Mouse (Mus musculus) urinary bladder, adult 18-20 months (tissue): ENCODE data around the gene Lman1l.

Source experiments
- DNase-seq, 2 experiments: peaks; one replicate each; pipeline ENCODE4 v3.0.0; 2022; ENCODE audit warnings: low spot score in 2 of 2, mixed read lengths in 2 of 2

Gene Lman1l

DNA sequence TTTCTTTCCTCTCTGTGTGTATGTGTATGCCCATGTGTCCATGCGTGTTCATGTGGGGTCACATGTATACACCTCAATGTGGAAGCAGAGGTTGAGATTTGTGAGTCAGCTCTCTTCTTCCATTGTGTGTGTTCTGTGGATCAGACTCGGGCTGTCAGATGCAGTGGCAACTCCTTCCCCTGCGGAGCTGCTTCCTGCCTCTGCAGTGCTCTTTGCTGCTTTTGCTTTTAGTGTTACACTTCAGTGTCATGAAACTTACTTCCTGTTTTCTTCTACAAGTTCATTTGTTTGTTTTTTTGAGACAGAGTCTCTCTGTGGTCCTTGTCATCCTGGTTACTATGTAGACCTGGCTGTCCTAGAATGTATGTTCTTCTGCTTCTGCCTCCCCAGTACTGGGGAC is 35.6 kb downstream of the Lman1l start:
- no peak for DNase-seq

DNA sequence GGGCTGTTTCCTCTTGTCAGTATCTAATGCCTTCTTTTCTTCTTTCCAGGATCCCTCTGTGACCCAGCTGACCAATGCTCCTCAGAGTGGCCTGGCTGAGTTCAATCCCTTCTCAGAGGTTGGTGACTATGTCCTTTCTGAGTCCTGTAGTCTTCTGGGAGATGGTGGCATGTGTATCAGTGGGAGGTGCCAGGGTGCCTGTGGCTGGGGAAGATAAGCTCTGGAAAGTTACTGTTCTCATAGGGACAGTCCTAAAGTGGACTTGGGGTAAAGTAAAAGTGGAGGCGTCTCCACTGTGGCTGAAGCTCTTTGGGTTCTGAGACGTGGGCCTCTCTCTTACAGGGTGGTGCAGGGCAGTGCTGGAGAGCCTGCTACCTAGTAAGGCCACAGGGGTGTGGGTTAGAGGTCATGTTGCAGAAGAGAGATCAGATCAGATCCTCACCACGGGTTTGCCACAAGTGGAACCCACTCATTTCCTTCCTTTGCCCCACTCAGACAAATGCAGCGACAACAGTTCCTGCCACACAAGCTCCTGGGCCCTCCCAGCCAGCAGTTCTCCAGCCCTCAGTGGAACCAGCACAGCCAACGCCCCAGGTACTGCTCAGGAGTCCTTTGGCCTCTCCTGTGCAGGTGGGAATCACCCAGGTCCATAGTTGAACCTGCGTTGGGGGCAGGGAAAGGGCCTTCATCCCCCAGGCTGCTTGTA is 43.3 kb downstream of the Lman1l start:
- no peak for DNase-seq

DNA sequence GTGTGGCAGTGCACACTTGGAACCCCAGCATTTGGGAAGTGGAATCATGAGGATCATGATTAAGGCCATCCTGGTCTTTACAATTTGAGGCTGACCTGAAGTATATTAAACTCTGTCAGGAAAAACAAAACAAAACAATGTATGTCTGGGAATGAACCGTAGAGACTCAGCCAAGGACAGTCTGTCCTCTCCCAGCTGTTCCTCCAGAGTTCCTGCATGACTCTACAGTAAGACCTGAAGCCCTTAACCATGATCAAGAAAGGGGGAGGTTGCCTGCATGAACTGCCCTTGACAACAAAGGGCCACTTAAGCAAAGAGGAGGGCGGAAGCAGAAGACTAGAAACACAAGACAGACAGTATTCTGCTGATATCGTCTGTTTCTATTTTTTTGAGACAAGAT is 45.0 kb downstream of the Lman1l start:
- DNase-seq, result no peak

DNA sequence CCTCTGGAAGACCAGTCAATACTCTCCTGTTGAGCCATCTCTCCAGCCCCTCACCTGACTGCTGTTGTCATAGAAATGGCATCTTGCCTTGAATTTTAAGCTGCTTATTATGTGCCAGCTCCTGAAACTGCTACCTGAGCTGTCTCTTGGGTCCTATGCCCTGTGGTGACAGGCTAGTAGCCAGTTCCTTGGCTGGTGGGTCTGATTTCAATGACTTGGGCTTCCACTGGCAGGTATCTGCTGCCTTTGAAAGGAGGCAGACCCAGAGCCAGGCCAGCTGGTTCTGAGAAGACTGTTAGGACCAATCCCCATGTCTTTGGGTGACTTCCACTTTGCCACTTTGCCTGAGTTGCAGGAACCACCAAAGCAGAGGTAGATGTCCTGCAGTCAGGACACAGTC is 46.2 kb downstream of the Lman1l start:
- DNase-seq, result no peak

DNA sequence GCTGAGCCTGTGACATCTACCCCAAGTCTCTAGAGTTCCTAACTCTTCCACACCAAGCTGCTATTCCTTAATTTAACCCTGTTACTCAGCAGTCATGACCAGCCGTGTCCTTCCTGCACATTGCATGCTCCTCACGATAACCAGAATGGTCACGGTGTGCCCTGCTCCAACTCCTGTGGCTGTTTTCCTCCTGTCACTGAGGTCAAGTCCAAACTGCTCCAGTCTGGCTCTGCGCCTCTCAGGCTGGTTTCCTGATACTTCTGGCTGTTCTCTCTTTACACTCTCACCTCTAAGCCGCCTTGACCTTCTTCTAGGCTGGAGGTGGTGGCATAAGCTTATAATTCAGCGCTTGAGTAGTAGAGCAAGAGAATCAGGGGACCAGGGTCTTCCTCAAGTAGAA is 52.1 kb downstream of the Lman1l start:
- DNase-seq, result no peak

DNA sequence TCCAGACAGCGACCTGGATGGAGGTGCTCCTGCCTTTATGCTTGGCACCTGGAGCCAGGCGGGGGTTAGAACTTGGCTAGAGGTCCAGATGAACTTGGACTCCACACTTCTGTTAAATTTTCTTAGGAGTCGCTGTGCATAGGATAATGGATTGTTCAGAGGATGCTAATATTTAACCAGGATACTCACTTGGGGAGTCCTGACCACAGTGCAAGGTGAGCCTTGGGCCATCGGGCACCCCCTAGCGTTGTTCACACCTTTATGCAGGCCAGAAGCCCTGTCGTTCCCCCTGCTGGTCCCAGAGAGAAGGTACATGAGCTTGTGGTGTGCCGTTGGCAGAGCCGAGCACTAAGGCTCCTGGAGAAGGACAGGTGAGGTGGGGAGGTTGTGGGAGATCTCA is 53.7 kb downstream of the Lman1l start:
- no peak for DNase-seq

DNA sequence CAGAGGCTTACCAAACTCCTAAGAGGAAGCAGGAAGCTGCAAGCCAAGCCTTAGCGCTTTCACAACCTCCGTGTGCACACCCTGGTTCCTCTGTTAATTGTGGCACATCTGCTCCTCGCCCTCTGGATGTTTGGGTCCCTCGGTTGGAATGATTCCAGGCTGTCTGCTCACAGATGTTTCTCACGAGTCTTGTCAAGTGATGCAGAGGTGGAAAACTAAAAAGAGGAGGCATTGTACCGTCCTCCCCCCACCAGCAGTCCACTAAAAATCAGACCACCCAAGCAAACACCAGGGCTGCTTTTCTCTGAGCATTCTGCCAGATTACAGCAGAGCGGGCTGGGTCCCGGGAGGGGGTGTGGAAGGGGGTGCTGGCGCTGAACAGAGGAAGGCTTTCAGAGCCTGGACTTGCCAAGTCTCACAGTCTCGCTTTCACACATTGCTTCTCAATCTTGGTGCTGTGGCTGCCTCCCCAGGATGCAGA is 54.8 kb downstream of the Lman1l start:
- no peak for DNase-seq

DNA sequence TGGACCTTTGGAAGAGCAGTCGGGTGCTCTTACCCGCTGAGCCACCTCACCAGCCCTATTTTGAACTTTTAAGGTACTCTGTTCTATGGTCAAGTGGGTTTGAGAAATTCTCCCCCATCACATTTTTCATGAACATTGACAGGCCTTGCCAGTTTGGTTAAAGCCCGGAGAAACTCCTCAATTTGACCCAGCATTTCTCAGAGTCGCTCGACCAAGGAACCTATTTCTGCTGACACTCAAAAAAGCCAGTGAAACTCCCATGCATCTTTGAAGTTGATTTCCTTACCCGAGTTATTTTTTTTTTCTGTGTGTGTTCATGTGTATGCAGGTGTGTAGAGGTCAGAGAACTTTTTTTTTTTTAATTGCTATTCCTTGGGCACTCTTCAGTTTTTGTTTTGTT is 56.0 kb downstream of the Lman1l start:
- no peak for DNase-seq

DNA sequence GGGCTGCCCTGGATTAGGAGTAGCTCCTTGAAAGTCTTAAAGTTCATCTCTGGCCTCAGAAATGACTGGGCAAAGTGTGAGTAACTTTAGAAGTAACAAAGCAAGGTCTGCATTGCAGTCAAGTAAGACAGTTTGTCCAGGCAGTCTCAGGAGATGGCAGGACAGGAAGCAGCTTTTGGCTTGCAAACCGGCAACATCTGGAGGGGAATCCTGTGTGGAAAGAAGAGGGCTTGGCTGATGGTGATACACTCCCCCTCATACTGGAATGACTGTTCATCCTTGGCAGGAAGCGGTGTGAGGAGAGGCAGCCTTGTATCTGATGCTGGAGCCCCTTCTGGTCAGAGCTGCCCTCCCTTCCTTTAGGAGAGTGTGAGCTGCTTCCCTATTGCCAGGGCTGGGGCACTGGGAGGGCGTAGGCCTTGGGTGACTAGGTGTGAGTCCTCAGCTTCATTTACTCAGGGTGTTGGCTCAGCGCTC is 57.6 kb downstream of the Lman1l start:
- DNase-seq, result peak in 1 of 2 experiments; percentile 18

DNA sequence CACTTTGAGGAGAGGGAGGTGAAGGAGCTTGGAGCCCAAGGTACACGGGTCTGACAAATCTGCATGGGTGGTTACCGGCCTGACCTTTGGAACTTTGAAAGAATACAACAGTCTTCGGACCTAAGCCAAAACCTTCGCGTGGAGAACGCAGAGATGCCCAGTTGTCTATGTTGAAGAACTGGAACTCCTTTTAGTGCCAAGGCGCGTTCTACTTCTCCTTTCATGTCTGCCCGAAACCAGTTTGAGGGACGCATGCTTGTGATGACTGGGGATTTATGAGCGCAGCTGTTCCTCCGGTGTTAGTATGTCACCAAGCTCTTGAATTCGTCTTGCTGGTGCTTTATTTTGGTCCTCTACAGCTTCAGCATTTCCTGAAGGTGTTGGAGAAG is 58.9 kb downstream of the Lman1l start:
- DNase-seq, result no peak

DNA sequence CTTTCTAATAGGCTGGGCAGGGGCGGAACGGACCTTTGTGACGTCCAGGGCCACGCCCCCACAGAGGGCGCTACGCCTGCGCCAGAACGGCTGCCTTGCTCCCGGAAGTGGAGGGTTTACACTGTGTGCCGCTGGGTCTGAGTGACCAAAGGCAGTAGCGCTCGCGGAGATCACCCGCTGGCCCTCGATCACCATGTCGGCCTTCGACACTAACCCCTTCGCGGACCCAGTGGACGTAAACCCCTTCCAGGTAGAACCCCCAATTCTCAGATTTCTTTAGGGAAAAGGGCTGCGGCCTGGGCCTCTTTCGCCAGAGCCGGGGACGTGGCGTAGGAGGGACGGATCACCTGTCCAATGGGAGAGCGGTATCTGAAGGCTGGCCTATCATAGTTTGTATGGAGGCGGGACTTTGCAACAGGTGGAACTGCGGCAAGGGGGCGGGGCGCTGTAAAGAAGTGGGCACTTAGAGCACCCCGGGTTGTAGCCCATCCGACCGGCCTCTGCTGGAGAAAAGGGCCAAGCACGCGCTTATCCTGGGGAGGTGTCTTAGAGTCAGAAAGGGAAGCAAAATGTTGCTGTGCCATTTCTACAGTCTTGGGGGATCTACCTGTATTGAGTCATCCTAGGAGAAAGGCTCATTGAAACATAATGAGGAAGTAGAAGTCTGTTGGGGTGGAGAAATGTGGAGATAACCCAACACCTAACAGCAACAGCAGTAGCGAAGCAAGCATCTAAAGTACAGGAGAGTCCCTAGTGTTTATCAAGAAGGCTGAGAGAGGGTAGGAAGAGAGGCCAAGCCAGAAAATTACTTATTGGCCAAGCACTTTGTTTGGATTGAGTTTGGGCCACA is 59.5 kb downstream of the Lman1l start, which contains the start of gene Scamp2:
TSS of gene Scamp2 (plus strand) at position 83 of the 850 bp plus-strand sequence.
- DNase-seq, result peak; percentile 89 to 96

DNA sequence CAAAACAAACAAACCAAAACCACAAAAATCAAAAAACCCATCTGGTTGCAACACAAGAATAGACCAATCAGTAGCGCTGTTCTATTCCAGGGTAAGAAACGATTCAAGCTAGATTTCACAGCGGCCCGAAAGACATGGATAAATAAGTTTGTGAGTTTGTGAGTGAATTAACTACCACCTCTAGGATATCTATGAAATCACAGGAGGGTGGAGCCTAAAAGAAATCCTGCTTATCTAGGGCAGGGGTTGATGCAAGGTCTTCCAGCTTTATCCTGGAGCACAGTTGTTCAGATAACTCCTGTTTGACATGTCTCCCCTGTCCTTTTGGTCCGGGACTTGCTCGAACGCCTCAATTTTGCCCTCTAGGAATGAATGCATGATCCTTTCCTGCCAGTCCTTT is 60.3 kb downstream of the Lman1l start:
- DNase-seq, result no peak

DNA sequence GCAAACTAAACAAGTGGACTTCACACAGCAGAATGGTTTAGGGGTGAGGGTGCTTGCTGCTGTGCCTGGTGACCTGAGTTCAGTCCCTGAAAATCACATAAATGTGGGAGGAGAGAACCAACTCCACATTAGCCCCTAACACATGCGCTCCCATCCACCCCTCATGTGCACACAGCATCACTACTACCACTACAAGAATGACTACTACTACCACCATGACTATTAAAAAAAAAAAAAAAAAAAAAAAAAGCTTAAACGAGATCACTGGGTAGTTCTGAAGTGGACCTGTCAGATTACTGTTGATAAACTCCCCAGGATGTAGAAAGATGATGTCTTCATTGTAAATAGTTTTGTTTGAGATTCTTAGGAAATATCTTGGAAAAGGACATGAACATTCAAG is 61.0 kb downstream of the Lman1l start:
- no peak for DNase-seq

DNA sequence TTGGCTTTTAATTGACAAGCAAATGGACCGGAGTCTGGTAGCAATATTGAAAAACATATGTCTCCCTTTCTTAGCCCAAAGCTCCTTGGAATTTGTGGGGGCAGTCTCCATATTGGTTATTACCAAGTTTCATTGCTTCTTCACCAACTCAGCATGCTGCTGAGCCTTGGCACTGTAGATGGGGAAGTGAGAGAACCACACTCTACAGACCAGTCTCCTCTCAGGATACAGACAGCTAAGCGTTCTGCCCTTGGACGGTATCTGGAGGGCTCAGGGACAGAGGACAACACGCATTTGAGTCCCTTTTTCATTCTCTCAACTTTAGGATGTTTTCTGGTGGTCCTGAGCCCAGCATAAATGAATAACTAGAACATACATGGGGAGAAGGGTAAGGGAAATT is 61.9 kb downstream of the Lman1l start:
- no peak for DNase-seq

DNA sequence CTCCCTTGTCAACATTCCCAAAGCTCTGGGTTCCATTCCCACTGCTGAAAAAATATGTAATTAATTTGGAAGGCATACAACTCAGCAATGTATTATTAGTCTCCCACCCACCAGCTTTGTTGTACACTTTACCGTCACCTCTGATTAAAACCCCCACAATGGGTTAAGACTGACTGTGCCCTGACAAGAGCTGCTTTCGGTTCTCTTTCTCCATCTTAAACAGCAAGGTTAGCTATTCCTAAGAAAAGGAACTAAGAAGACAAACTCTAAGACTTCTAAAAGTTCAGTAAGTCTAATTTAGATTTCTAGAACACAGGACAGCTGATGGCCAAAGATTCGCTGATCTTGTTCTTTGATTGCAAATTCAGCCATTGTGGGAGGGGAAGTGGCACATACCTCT is 63.4 kb downstream of the Lman1l start:
- DNase-seq, result no peak
